Mouse (Mus musculus): ENCODE measurements around the gene Olfr1025-ps1.

Gene Olfr1025-ps1

DNA sequence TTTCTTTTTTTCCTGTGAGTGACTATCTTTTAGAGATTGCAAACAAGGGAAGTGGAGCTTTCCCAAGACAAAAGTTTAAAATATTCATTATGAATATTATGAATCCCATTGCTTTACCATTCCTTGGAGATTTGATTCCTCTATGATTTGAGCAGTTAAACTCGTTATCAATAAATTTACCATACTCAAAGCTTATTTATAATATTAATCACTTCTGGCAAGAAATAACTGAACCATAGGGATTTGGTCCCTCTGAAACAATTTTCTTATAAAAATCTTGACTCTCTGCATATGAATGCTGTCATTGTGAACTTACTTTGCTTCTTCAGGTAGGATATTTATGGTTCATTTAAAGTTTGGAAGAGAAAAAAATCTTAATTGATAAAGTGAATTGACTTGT is at the start of gene Olfr1025-ps1:
TSS of gene Olfr1025-ps1 (plus strand) at position 301 of the 400 bp plus-strand sequence.
- DNase-seq (ENCODE audit: low read depth), result no peak

DNA sequence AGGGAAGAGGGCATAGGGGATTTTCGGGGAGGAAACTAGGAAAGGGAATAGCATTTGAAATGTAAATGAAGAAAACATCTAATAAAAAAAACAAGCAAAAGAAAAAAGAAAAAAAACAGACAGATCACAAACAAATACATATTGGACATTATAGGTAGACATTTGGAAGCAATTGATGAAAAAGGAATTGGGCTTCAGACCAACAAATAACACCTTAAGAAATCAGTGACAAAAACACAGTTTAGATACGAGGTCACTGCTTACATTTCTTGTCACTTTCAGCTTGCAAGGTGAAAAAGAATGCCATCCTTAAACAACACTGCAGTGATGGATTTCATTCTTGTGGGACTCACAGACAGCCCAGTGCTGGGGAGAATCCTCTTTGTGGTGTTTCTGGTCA is 46.7 kb upstream of the Olfr1025-ps1 start, which contains the start of gene Olfr1022:
TSS of gene Olfr1022 (plus strand) at position 301 of the 400 bp plus-strand sequence.
- DNase-seq (ENCODE audit: low read depth), result no peak

- DNase-seq (ENCODE audit: low read depth), result no peak
Observed at GRCm38 (mm10) chr2:85885340-85885739, 29.7 kb upstream of the Olfr1025-ps1 start, which contains the start of gene Olfr1023. TSS of gene Olfr1023 (plus strand) at chr2:85885640.

GRCm38 (mm10) chr2:85904952-85905351 is 10.0 kb upstream of the Olfr1025-ps1 start, which contains the start of gene Olfr1024:
TSS of gene Olfr1024 (minus strand) at chr2:85905052.
- no peak for DNase-seq (ENCODE audit: low read depth)

GRCm38 (mm10) chr2:85913197-85913596 is 1.8 kb upstream of the Olfr1025-ps1 start:
- DNase-seq (ENCODE audit: low read depth), result no peak

DNA sequence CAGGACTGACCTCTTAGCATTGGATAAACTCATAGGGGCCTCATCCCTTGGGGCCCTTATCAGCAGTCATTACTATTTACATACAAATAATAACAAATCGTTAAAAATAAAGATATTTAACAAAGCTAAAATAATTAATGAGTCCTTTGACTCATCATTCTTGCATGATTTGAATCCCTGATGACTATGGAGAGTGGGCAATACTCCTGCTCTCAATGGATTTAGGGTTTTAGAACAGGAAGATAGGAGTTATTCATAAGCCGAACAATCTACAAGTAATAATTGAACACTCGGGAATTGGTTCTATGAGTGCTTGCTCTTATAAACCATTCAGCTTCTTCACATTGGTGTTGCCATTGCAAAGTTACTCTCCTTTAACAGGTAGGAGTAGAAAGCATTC is 6.3 kb downstream of the Olfr1025-ps1 start, which contains the start of gene Olfr1026:
TSS of gene Olfr1026 (plus strand) at position 301 of the 400 bp plus-strand sequence.
- DNase-seq (ENCODE audit: low read depth), result no peak

DNA sequence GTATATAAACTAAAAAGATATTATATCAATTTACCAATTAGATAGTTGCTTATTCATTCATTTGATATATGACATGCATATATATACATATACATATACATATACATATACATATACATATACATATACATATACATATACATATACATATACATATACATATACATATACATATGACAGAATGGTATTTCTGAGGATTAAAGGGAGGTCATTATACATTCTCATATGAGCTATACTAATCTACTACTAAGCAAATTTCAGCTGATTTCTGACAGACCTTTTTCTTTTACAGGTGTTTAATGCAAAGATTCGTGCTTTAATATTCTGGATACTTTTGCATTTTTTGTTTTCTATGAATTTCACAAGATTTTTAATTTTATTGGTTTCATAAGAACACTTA is 35.1 kb downstream of the Olfr1025-ps1 start, which contains the start of gene Olfr1028:
TSS of gene Olfr1028 (plus strand) at position 301 of the 400 bp plus-strand sequence.
- DNase-seq (ENCODE audit: low read depth), result no peak

All from NIH3T3 (cell line).